Mouse (Mus musculus) T-cell, adult 2 months (primary cell): ENCODE data around the gene Dyrk1a.

Source experiments
- DNase-seq: peaks from one replicate; pipeline ENCODE4 v3.0.0; 2022; ENCODE audit warnings: low spot score

The Dyrk1a gene

DNA sequence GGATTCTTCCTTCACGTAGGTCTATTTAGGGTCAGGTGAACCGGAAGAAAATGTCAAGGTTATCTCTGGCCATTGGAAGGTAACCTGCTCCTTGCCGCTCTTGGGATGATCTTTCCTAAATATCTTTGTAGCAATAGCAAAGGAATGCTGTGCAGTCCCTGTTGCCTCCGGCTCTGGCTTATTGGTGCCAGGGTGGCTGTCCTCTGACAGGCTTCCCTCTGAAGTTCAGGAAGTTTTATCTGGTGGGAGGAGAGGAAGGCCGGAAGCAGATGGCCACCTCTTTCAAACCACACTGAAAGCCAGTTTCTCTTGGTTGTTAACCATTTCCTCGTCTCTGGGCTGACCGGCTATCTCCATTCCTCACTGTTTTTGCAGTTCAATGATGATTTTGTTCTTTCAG is 10.5 kb upstream of the Dyrk1a start:
- DNase-seq = no peak

DNA sequence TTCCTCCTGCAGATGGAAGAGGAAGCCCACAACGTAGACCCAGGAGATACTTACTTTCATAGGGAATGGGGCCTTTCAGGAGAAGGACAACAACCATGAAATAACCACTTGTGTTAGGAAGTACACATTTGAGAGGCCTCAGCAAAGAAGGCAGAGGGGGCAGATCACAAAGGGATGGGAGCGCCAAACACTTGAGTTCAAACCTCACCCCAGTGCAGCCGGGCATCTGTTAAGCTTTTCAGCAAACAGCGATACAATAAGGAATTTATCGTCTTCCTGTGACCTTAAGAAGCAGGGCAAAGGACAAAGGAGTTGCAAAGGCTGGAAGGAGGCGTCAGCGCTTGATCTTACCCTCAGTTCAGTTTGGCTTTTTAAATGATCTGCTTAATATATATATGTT is 10.0 kb upstream of the Dyrk1a start:
- DNase-seq = no peak

DNA sequence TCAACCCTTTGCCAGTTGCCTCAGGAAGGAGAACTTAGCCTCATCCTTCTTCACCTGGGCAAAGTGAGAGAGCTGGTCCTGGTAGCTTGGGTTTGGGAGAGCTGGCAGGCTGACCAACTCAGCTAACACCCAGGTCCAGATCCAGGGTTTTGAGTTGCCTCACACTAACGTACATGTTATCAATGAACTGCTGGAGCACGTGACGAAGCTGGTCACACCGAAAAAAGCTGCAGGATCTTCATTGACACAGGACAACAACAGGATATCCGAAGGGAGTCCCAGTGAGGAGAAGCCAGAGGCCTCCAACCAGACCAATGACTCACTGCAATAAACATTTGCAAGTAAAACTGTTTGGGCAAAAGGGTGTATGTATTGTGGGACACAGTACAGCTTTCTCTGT is 9.2 kb upstream of the Dyrk1a start:
- no peak for DNase-seq

DNA sequence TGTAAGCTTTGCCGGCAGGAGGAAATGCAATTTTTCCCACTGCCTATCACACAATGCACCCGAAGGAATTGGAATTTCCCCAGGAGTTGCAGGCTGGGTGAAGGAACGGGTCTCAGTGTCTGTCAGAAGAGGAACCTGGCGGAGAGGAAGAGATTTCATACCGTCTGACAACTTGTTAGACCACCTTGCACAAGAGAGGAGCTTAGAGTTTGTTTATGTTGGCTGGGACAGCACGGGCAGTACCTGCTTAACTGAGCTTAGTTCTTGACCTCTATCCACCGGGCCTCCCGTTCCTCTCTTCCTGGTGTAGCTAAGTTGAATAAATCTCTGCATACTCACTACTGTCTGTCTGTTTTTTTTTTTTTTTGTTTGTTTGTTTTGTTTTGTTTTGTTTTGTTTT is 3.7 kb upstream of the Dyrk1a start:
- DNase-seq = no peak

DNA sequence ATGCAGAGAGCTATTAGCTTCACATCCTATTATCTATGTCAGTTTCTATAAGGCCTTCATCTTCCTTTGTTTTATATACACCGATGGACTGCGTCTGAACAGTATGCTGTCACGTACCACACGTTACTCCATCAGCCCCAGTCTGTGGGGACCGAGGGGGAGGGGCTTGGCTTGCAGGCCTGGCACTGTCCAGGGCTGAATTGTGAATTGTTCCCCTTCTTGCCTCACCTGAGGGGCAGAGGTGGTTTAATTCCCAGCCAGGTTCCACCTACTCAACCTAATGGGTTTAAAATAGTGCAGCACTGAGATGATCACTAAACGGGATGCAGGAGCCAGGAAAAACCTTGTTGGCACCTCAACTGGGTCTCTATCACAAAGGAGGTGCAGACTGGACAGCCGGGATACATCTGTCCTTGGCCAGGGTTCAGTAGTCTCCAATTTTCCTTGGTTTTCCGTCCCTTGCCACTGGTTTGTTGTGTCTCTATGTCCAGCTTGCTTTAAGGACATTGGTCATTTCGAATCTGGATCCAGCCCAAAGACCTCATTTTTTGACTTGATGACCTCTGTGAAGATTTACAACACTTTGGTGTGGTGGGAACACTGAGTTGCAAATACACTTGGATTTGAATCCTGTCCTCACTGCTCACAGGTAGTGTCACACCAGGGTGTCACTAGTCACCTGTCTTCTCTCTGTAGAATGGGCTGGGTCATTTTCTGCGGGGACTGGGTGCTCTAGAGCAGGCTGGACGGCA is 2.8 kb upstream of the Dyrk1a start:
- DNase-seq = no peak

DNA sequence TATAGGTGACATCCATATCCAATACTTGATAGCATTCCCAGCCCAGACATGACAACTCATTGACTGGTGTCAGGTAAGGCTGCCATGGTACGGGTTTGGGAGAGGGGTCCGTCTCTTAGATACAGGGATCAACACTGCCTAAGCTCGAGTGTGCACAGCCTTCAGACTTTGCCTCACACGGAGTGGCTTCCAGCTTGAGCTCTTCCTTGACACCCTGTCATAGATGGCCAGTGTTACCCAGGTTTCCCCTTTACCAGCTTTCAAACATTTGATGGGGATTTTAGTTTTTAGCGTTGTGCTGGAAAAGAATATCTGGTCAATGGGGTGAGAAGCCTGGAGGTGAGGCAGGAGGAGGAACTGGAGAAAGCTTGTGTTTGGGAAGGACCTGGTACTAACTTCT is 2.1 kb upstream of the Dyrk1a start:
- DNase-seq = no peak

DNA sequence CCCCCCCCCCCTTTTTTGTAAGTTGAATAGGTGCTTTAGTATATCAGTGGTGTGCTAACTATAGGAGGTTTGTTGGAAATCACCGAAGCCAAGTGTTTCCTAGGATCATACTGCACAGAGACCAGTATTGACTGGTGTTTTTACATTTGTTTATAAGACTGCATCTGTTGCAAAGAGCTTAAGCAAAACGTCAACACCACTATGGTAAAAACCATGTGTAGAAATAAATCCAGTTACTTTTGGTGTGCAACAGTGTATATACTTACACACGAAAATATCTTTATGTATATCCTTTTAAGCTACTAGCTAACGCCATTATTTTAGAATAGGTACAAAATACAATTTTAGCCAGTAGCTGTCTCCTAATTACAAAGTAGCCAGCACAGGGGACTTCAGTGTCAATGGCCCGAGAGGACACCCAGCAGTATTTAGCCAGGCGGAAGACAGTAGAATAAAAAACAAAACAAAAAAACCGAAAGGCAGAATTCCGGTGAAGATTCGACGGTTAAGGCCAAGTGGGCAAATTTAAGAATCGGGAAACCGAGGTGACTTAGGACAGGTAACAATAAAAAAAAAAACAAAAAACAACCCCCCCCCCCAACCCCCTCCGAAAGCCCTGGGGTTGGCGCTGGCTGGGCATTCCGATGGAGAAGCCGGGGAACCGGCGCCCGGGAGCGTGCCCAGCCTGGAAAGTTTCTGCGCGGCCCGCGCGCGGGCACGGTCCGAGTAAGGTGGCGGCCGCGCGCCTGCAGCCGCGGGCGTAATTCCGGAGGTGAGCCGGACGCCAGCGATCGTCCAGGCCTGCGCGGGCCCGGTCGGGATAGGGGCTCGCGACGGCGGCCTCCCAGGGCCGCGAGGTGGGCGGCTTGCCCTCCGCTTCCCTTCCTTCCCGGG is 1.2 kb upstream of the Dyrk1a start:
- no peak for DNase-seq

DNA sequence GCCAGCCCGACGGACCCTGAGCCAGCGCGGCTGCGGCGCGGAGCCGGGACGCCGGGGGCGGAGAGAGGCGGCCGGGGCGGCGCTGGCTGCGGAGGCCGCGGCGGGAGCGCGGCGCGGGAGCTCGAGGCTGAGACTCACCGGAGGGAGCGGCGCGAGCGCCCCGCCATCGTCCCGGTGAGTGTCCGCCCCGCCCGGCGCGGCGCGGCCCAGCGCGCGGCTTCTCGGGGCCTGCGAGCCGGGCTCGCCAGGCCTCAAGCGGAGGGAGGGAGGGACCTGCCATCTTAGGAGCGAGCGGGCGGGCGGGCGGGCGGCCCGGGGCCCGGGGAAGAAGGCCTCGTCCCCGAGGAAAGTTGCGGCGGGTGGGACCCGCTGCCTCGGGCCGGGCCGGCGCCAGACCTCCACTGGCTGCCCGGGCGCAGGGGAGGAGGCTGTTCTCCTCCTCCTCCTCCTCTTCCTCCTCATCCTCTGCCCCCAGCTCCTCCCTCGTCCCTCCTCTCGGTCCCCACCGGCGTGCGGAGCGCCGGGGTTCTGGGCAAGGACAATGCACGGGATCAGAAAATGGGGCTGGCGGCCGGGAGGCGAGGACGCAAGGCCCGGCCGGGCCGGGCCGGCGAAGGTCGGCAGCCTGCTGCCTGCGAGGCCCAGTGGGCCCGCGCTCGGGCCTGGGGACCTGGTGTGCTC is 691 bp downstream of the Dyrk1a start:
- peak; percentile 46 for DNase-seq

DNA sequence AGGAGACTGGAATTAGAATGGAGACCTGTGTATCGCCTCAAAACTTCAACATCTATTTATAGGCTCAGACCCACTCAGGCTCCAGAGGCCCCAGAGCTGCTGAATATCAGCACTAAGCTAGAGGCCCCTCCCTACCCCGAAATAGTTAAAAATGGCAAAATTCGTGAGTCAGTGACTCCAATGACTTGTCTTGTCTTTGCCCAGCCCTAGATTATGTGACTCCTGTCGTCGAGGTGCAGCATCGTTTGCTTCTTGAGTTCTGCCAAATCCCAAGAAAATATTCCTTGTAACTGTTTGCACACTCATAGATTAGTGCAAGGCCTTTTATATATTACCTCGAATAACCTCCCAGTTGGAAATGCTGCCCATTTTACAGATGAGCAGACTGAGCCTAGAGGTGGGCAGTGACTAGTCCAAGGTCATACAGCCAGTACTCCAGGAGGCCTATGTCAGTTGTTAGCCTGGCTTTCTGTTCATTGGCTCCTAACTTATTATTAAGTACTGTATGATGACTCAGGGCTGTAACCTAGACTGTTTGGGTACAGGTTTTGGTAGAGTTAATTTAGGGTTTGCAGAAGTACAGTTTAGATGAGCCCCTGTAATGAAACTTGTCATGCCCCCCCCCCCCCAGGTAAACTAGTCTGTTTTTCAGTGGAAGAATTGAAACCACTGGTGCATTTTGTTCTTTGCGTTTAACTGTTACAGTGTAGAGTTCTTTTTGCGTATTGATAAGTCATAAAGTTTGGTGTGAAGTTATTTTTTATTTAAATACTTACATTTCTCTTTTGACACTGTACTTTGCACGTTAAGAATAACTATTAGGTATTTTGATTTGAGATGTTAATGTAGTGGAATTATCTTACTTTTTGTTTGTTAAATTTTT is 1.5 kb downstream of the Dyrk1a start:
- no peak for DNase-seq

DNA sequence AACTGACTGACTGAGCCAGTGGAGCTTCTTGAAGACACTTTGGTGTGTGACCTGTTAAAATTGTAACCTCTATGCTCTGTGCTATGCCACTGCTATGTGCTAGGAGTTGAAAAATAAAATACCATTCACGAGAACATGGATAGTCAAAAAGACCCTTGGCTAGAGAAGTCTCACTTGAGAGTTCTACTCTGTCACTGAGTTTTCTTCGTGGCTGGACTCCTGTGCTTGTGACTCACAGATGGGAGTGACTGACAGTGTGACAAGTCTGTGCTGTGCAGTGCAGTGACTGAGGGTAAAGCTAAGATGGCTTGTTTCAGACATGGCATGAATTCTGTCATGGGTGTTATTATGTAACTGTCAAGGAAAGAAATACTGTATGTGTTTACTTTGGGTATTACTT is 2.6 kb downstream of the Dyrk1a start:
- no peak for DNase-seq

DNA sequence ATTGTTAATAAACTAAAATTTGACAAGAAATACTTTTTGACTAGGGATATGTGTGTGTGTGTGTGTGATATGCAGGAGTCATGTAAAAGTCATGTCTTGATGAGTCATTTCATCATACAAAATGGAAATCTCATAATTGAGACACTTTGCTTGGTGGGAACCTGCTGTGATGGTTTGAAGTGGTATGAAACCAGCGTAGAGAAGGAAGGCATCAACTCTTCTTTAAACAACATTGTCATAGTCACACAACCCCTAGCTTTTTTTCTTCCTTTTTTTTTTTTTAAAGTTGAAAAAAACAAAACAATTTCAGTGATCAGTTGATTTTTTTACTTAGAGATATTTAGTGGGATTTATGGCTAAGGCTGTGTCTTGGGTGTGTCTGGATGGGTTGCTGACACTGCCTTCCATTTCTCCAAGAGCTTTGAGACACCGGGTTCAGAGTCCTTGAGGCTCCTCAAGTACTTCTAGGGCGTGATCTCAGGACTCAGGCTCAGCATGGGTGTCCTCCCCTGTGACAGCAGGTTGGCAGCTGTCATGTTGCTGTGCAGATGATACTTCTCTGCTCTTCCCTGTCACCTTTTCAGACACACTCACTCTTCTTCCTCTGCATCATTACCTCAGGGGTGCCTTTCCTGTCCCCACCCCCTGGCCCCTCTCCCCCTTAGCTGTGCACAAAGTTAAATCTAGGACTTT is 4.4 kb downstream of the Dyrk1a start:
- DNase-seq = no peak

DNA sequence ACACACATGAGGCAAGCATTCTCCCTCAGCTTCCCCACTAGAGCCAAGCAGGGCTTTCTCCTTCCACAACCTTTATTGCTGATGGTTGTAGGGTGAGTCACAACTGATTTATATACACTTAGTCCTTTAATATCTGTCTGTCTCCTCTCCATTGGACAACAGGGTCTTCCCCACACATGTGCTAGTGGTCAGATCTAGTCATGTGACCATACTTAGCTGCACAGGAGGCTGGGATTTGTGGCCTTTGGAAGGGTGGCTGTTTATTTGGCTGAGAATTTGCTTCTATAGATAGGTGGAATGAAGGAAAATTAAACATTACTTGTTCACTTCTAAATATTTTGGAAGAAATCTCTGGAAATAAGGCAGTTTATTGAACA is 4.9 kb downstream of the Dyrk1a start:
- DNase-seq = no peak

DNA sequence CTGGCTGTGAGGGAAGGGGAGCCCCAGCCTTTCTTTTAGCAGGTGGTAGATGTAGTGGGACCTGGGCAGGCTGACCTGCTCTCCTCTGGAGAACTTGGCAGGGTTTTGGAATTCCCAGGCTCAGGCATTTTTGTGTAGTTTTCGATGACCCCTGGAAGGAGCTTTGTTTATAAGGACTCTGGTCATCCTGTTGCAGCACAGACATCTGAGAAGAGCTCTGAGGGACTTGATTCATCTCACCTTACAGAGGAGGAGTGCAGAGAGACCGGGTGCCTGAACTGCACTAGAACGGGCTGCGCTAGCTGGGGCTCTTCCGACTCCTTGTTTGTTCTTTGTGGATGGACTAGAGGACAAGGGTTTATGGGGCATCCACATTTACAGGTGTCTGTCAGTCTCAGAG is 5.9 kb downstream of the Dyrk1a start:
- DNase-seq = no peak

DNA sequence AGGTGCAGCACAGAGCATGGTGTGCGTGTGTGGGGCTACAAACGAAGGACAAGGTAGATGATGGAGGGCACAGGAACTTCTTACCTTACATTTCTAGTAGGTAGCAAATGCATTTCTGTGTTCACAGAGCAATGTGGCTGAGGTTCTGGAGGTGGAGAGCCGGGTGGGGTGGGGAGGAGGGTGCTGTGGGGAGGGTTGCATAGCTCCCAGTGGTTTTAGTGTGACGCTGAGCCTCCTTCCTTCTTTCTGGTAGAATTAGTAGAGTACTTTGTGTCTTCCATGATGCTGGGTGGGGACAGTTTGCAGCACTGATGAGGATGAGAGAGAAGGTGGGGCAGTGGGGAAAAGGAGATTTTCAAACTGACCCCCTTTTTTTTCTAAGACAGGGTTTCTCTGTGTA is 9.5 kb downstream of the Dyrk1a start:
- peak; percentile 36 for DNase-seq

DNA sequence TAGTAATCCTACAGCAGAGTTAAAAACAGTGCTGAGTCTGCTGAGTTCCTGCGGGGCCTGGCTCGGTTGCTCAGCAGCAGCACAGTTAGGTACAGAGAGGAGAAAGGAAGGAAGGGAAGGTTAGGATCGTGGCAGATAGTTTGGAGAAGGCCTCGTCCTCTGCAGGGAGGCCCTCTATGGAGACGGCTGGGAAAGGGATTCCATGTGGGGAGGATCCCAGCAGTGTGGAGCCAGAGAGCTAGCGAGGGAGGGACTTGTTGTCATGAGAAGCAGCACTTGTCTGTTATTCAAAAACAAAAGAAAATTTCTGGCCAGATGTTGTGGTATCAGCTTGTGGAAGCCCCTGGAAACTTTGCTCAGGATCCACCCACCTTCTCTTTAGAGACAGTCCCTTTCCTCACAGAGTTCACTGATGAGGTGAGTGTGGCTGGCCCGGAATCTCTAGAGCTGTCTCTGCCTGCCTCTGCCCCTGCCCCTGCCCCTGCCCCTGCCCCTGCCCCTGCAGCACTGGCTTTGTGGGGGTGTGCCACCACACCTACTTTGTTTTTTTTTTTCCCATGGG is 11.1 kb downstream of the Dyrk1a start:
- DNase-seq = peak; percentile 38

DNA sequence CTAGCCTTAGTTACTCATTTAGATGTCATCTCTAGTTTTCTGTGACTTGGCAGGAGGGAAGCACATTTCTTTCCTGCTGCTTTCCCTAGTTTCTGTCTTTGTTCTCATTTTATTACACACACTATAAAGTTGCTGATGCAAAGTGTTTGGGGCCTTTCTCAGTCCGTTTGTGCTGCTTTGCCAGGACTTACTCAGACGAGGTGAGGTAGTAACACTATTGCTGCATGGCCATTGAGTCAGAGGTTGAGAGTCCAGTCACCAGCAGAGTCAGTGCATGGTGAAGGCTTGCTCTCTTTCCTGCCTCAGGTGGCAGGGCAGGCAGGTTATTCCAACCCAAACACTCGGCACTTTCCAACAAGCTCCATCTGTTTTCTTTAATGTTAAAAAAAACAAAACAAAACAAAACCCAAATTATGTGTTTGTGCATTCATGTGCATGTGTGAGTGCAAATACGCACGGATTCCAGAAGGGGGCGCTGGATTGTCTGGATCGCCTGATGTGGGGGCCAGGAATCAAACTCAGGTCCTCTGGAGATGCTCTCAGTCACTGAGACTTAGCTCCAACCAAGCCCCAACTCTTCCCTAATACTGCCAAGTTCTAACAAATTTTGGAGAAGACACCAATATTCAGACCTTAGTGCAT is 16.7 kb downstream of the Dyrk1a start:
- DNase-seq = no peak

DNA sequence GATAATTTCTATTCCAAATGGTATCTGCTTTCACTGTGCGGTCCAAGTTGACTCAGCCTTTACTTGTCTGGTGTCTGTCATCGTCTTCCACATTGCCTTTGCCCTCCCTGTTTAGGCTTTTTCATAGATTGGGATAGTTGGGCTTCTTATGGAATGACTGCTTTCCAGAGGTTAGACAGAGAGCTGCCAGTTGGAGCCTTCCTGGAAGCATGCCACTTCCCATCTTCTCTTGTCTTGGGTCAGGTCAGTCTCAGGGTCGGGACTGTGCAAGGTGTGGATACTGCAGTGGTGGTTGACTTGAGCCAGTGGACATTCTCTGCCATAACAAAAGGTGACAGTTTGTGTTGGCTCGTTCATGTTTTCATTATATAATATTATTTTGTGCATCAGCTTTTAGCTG is 17.7 kb downstream of the Dyrk1a start:
- no peak for DNase-seq

DNA sequence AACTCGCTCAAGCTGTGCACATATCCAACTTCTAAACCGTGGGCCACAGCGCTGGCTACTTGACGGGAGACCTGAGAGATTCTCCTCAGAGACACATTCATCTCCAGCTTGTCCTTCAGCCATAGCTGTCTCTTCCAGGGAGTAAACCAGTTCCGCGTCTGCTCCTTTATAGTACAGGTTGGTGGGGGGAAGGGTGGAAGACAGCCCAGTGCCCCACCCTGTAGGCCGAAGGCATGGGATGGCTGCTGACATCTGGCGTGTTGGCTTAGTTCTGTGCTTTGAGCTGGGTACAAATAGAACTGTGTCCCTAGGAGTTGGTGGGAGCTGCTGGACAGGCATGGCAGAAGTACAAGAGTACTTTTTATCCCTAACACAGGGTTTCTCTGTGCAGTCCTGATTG is 18.4 kb downstream of the Dyrk1a start:
- no peak for DNase-seq

DNA sequence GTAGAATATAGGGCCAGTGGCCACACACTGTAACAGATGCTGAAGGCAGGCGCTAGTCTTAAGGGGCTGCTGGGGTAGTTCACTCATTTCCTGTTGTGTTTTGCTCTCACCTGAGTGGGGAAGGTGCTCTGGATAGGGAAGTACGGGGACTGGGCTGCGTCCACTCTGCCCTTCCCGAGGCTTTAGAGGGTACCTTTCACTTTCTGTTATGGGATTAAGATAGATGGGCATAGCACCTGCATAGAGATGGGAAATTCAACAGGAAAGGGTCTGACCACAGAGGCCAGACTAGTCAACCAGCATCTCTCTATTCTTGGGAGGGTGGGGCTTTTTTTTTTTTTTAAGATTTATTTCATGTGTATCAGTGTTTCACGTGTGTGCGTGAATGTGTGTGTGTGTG is 19.2 kb downstream of the Dyrk1a start:
- no peak for DNase-seq

DNA sequence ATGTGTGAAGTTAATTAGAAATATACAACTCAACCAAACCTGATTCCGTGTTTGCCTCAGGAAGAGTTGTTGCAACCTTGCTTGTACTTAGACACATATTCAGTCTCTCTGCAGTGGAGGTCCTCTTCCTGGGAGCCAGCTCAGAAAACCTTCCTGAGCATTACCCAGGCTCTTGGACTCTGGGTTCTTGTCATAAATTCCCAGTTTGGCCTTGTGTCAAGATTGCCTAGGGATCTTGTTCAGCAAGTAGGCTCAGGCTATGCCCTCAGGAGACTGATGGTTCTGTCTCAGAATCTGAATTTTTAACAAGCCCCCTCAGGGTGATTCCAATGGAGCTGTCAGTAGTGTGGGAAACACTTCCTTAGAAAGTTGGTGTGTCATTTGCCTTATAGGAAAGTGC is 19.8 kb downstream of the Dyrk1a start:
- no peak for DNase-seq

DNA sequence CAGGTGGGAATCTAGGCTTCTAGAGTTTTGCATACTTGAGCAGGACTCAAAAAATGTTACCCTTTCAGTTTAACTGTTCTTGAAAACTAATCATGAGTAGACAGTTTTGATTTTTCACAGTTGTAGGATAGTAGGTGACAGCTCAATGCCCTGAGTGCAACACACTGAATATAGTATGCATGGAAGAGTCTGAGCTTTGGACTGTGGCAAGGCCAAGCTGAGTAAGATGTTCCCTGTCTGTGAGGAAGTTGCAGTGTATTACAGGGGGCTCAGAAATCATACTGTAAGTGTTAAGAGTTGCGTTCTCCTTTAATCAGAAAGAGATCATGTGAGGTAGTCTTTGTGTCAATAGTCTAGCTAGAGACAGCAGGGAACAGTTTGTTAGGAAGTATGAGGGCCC is 20.4 kb downstream of the Dyrk1a start:
- DNase-seq = no peak
